Mouse (Mus musculus): ENCODE measurements around the gene Mrpl12.

- TF ChIP-seq ZC3H11A (IDR thresholded peaks at IDR 0.05; ENCODE audit: low read depth, low read length), result no peak
- TF ChIP-seq CTCF (conservative IDR thresholded peaks at IDR 0.05 in 1 of 2, IDR thresholded peaks at IDR 0.05 in 1 of 2; ENCODE audit: low read depth in 2 of 2, low read length in 2 of 2), result peak in 1 of 2 experiments; percentile 41; a peak in 2 of 4 replicates
- no peak for TF ChIP-seq TBP (conservative IDR thresholded peaks at IDR 0.05; ENCODE audit: low read depth, low read length)
- TF ChIP-seq ZMIZ1 (IDR thresholded peaks at IDR 0.05; ENCODE audit: low read depth, low read length), result no peak
- no peak for TF ChIP-seq HCFC1 (IDR thresholded peaks at IDR 0.05; ENCODE audit: low read depth, low read length)
- TF ChIP-seq MAX (IDR thresholded peaks at IDR 0.05; ENCODE audit: low read length), result no peak
- no peak for TF ChIP-seq SMC3 (IDR thresholded peaks at IDR 0.05; ENCODE audit: low read depth, low read length)
- no peak for TF ChIP-seq ETS1 (conservative IDR thresholded peaks at IDR 0.05; ENCODE audit: low read depth, low read length)
- no peak for TF ChIP-seq ZKSCAN1 (IDR thresholded peaks at IDR 0.05; ENCODE audit: borderline replicate concordance, low read depth, low read length)
- no peak for TF ChIP-seq EP300 (IDR thresholded peaks at IDR 0.05; ENCODE audit: low read length)
These were observed 4.1 kb downstream of the Mrpl12 start for GRCm38 (mm10) chr11:120488516-120488915.
